Mouse (Mus musculus) spleen, postnatal 4 days (tissue): ENCODE measurements around the gene Dync1i1.

Experiments
- DNase-seq, 2 experiments: peaks; one replicate each; pipeline ENCODE4 v3.0.0; 2022; ENCODE audit warnings: low spot score in 2 of 2

Gene Dync1i1

DNA sequence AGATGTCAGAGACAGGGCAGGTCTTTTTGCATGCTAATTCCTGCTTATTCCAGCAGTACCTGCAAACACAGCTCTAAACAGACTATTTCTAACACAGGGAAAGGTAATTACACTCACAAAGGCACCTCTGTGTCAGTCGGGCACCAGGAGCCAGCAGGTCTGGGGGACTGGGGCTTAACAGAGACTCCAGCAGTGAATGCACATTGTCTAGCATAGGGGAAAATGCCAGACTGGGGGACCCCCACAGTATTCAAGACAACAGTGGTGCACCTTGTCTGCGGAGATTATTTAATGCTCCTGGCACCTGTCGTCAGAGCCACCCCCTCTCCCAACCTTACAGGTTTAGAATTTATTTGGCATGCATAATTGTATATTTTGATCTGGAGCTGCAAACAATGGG is 333.1 kb downstream of the Dync1i1 start:
- DNase-seq, result no peak

- DNase-seq, result no peak
Observed at GRCm38 (mm10) chr6:6067201-6067600, 341.8 kb downstream of the Dync1i1 start.

GRCm38 (mm10) chr6:6070015-6070414 is 344.6 kb downstream of the Dync1i1 start:
- DNase-seq, result no peak

- DNase-seq, result no peak
Observed at GRCm38 (mm10) chr6:6071038-6071437, 345.6 kb downstream of the Dync1i1 start.

GRCm38 (mm10) chr6:6075940-6076447 is 350.6 kb downstream of the Dync1i1 start:
- no peak for DNase-seq

DNA sequence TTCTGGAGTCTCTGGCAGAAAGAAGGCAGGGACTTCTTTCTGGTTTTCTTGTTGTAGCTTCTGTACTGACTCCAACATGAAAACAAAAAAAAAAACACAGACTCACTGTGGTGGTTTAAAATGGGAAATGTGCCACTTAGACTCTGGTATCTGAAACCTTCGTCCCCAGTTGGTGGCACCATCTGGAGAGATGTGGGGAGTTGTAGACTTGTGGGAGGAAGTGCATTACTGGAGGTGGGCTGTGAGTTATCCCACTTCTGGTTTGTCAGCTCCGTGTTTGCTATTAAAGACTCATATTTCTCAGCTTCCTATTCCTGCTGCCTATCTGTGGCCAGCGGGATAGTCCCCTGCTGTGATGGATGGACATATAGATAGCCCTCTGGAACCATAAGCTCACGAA is 351.8 kb downstream of the Dync1i1 start:
- DNase-seq, result no peak
